12 mouse cellular contexts compared by ENCODE assay signal in genomic region chr13:107552165-107552564, GRCm38 (mm10).
"Had no signal": no experiment of that assay in that cellular context is flagged by ENCODE, and none has a peak within 500 bp of the region (broad histone marks: within the 10 kb centered on the region; RNA-seq: fewer than 3 reads in every experiment).

No protein-coding gene starts in this region.

- DNase-seq: lung, adult 18-20 months; lung, embryonic 14.5 days; lung, postnatal 10 days; lung, postnatal 4 days; retina, postnatal 1 day; right cerebral cortex, adult 18-20 months; right cerebral cortex, postnatal 25 days; right cerebral cortex, postnatal 4 days; spleen, adult 18-20 months; thymus, adult 18-20 months; thymus, postnatal 14 days; thymus, postnatal 36 days had no signal
